Mouse (Mus musculus) lung, adult 10 weeks (tissue): ENCODE results near the gene Nxph3. TPM values are rescaled to one million over a fixed set of nuclear protein-coding genes. Genes with fewer than 3 reads are reported as not detected.

Experiments used
- polyA plus RNA-seq: library from polyadenylated mRNA; stranded (reverse); fragments of 350-450 nt; fragmentation: Illumina TruSeq; extraction: RNeasy Lipid Tissue Mini Kit (QIAGEN cat#74804); gene quantifications from one replicate; pipeline ENCODE4 v1.2.3, GENCODE M21; 2014; ENCODE audit warnings: low read depth, low replicate concordance; ENCODE audit not compliant: insufficient read depth

Gene Nxph3
- polyA plus RNA-seq, result 8.1 TPM

GRCm38 (mm10) chr11:95514298-95514861, at the start of gene Nxph3:
Gene Nxph3, minus strand, starts transcription at chr11:95514570.

Other genes with a start within 250 kb of the Nxph3 start
- gene Kat7, start 204.3 kb downstream of the Nxph3 start, polyA plus RNA-seq, result 18.6 TPM
- gene Fam117a, start 177.6 kb downstream of the Nxph3 start, polyA plus RNA-seq, result 19.8 TPM
- gene Slc35b1, start 129.9 kb downstream of the Nxph3 start, polyA plus RNA-seq, result 55.0 TPM
- 123 TPM for gene Spop, start 100.5 kb downstream of the Nxph3 start, polyA plus RNA-seq
- 0.44 TPM for gene Ngfr, start 73.2 kb upstream of the Nxph3 start, polyA plus RNA-seq
- gene Phb, start 152.4 kb upstream of the Nxph3 start, polyA plus RNA-seq, result 104 TPM
- gene Zfp652, start 198.1 kb upstream of the Nxph3 start, polyA plus RNA-seq, result 15.5 TPM
- not detected for gene B130006D01Rik, start 209.0 kb upstream of the Nxph3 start, polyA plus RNA-seq